Mouse (Mus musculus) MN1 (cell line): ENCODE results near the gene Miga2.
"Not testable (repeated sequence)": the region's sequence is repeated elsewhere in the genome, so short reads cannot be mapped to it uniquely, and the experiment has no call there.

ENCODE experiments used
- DNase-seq: peaks from one replicate; pipeline ENCODE4 v3.0.0-alpha.2; 2016; ENCODE audit warnings: low spot score

Gene Miga2

GRCm38 (mm10) chr2:30397986-30398512 is 34.0 kb downstream of the Miga2 start:
- no peak for DNase-seq

- peak; percentile 72 for DNase-seq
These were observed 35.4 kb downstream of the Miga2 start for GRCm38 (mm10) chr2:30399191-30400171.

- no peak for DNase-seq
These were observed 37.5 kb downstream of the Miga2 start for GRCm38 (mm10) chr2:30401581-30401980.

GRCm38 (mm10) chr2:30402351-30402826 is 38.4 kb downstream of the Miga2 start:
- no peak for DNase-seq

- no peak for DNase-seq
These were observed 38.8 kb downstream of the Miga2 start for GRCm38 (mm10) chr2:30402843-30403242.

GRCm38 (mm10) chr2:30403870-30404269 is 39.8 kb downstream of the Miga2 start:
- DNase-seq = no peak

GRCm38 (mm10) chr2:30407221-30407620 is 43.2 kb downstream of the Miga2 start:
- DNase-seq = no peak

GRCm38 (mm10) chr2:30407778-30408177 is 43.7 kb downstream of the Miga2 start:
- no peak for DNase-seq

- DNase-seq = no peak
These were observed 44.5 kb downstream of the Miga2 start for GRCm38 (mm10) chr2:30408452-30409100.

- no peak for DNase-seq
These were observed 45.6 kb downstream of the Miga2 start for GRCm38 (mm10) chr2:30409454-30410176.

GRCm38 (mm10) chr2:30413038-30413973 is 49.3 kb downstream of the Miga2 start:
- no peak for DNase-seq

GRCm38 (mm10) chr2:30414101-30414500 is 50.1 kb downstream of the Miga2 start:
- DNase-seq = no peak

GRCm38 (mm10) chr2:30414681-30415080 is 50.6 kb downstream of the Miga2 start:
- no peak for DNase-seq

GRCm38 (mm10) chr2:30415157-30415935 is 51.3 kb downstream of the Miga2 start, which contains the start of gene Crat:
Crat (minus strand) TSS chr2:30415813.
- DNase-seq = peak; percentile 93

GRCm38 (mm10) chr2:30415936-30416648 is 52.1 kb downstream of the Miga2 start, which contains the start of gene Ptpa:
Ptpa (plus strand) TSS chr2:30416039.
- peak; percentile 96 for DNase-seq

- DNase-seq = no peak
These were observed 52.6 kb downstream of the Miga2 start for GRCm38 (mm10) chr2:30416649-30416965.

- DNase-seq = not testable (repeated sequence)
These were observed 53.1 kb downstream of the Miga2 start for GRCm38 (mm10) chr2:30417154-30417553.

- DNase-seq = no peak
These were observed 53.6 kb downstream of the Miga2 start for GRCm38 (mm10) chr2:30417595-30418165.

GRCm38 (mm10) chr2:30418259-30418658 is 54.2 kb downstream of the Miga2 start:
- no peak for DNase-seq
